Mouse (Mus musculus) G1E (cell line): ENCODE measurements at regions not wholly inside any gene's neighbourhood (a gene's known extent, or its start where the extent isn't known, plus 50 kb on each side); places are given as distances from the start of the nearest gene placed in this dataset.

Experiments
- CTCF ChIP-seq: IDR thresholded peaks from 2 replicates; pipeline ENCODE4 v1.5.1; 2012; ENCODE audit warnings: low read depth, low read length, inconsistent platforms, mixed read lengths
- POLR2AphosphoS5 ChIP-seq: IDR thresholded peaks from 2 replicates; pipeline ENCODE4 v1.6.1; 2012; ENCODE audit warnings: low read depth, low read length, inconsistent platforms; ENCODE audit not compliant: insufficient replicate concordance
- TAL1 ChIP-seq: conservative IDR thresholded peaks from 2 replicates; pipeline ENCODE4 v1.6.1; 2012; ENCODE audit warnings: low read depth, low read length, inconsistent platforms, mixed read lengths

DNA sequence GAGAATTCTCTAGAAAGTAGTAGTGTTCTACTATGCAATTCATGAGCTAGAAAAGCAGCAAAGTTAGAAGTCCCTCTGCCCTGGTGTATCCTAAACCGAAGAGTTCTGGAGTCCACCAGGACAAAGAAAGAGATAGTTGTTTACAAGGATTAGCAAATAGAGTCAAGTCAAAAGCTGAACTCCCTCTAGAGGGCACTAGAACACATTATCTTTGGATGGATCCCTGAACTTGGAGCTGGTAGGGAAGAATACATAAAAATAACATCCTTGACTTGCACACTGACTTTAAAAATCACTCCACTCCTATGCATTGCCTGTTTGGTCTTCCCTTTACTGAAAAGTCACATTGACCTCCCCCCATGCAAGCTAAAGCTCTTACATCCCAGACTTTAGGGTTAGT lies 205.3 kb upstream of the Arhgap42 start:
- TF ChIP-seq CTCF (no peak), TAL1 (no peak), POLR2AphosphoS5 (no peak)
